Mouse (Mus musculus) heart, adult 2 months (tissue): ENCODE measurements around the gene Lrrc59.

ENCODE experiments used
- CTCF ChIP-seq: fragments of 200-600 bp; IDR thresholded peaks from 2 replicates; pipeline ENCODE4 v1.8.1; 2022; ENCODE audit warnings: antibody characterized with exemption, mild to moderate bottlenecking, moderate library complexity
- EP300 ChIP-seq: fragments of 200-500 bp; IDR thresholded peaks from 2 replicates; pipeline ENCODE4 v1.6.1; 2011; ENCODE audit warnings: low read depth, low read length, control low read depth; ENCODE audit not compliant: insufficient read depth

- TF ChIP-seq EP300 (no peak), CTCF (no peak)
Observed at GRCm38 (mm10) chr11:94682427-94682826, 52.9 kb downstream of the Lrrc59 start.
